Mouse (Mus musculus): ENCODE data around the gene Prokr1. TPM values are rescaled to one million over a fixed set of nuclear protein-coding genes. Genes with fewer than 3 reads are reported as not detected.

Prokr1 gene
- polyA plus RNA-seq, 1 experiment: 0.36 TPM

DNA sequence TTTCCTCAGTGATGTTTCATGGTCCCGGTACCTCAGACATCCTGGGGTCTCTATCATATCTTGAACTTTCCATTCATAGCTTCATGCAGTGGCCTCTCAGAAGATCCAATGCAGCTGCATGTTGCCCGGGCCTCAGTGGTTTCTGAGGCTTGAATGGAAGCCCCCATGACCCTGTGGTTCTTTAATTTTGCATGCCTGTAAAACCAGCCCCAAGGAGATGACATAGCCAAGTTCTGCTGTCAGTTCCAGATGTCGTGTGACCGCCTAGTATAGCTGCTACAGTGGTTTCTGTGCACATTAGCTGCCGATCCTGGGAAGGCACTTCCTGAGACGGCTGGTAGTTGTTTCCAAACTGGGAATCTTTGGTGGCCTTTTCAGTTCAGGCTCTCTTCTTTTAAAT lies 3.6 kb upstream of the Prokr1 start:
- Histone ChIP-seq H3ac (ENCODE audit: control insufficient read depth, insufficient read length, low read depth) (no peak overlapping the region), H3K4me3 (ENCODE audit: insufficient read depth, poor library complexity, severe bottlenecking) (no peak overlapping the region)

DNA sequence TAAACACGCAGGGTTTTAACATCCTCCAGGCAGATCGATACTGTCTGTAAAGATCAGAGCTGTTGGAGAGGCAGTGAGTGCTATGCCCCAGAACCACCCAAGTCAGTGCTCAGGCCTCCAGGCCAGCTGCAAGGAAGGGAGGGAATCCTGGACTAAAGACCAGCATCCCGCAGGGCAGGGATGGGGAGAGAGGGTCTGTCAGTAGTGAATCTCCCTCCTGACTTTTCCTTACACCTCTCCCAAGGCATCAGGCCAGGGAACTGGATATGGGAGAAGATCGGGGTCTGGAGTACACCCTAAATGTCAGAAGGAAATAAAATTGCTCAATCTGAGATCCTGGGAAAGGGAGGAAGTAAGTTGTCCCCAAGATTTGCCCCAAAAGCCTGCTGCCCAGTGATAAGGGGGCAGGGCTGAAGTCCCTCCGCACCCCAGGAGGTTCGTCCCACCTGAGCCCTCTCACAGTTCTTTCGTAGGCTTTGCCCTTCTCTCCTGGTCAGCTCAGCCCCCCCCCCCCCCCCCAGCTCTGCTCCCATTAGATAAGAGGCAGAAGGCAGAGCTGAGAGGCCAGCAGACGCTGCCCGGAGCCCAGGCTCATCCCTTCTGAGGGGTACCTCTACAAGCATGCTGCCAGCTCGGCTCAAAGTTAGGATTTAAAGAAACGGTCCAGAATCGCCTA lies 687 bp downstream of the Prokr1 start:
- Histone ChIP-seq H3K79me2 (ENCODE audit: control insufficient read depth, insufficient read depth) (no peaks in the 10 kb centered on the region), H3K27me3 (ENCODE audit: control insufficient read depth, insufficient read depth, insufficient read length) (no peaks in the 10 kb centered on the region), H3K4me3 (ENCODE audit: insufficient read depth, poor library complexity, severe bottlenecking) (no peak overlapping the region), H3K79me3 (ENCODE audit: low read depth) (no peaks in the 10 kb centered on the region), H3K36me3 (ENCODE audit: control insufficient read depth, insufficient read depth) (no peaks in the 10 kb centered on the region), H3ac (ENCODE audit: control insufficient read depth, insufficient read length, low read depth) (no peak overlapping the region)
- TF ChIP-seq USF1 (IDR thresholded peaks at IDR 0.05; ENCODE audit: low read depth) (no peak), MYOD1 (IDR thresholded peaks at IDR 0.05; ENCODE audit: control insufficient read depth, insufficient read length, low read depth) (no peak), CTCF (IDR thresholded peaks at IDR 0.05; ENCODE audit: control insufficient read depth, insufficient read depth, insufficient read length) (no peak), MYOG (IDR thresholded peaks at IDR 0.05; ENCODE audit: control insufficient read depth, extremely low read depth, insufficient read length) (no peak), CEBPB (IDR thresholded peaks at IDR 0.05; ENCODE audit: low read depth) (no peak), FOSL1 (IDR thresholded peaks at IDR 0.05; ENCODE audit: insufficient read depth, low read length, poor library complexity, severe bottlenecking) (no peak), MAX (IDR thresholded peaks at IDR 0.05) (no peak)

More for the DNA sequence above, 3.6 kb upstream of the Prokr1 start:
- Histone ChIP-seq H3K36me3 (ENCODE audit: control insufficient read depth, insufficient read depth) (no peaks in the 10 kb centered on the region), H3K79me3 (ENCODE audit: low read depth) (no peaks in the 10 kb centered on the region), H3K79me2 (ENCODE audit: control insufficient read depth, insufficient read depth) (no peaks in the 10 kb centered on the region), H3K27me3 (ENCODE audit: control insufficient read depth, insufficient read depth, insufficient read length) (no peaks in the 10 kb centered on the region)
- no peak for TF ChIP-seq CTCF (IDR thresholded peaks at IDR 0.05; ENCODE audit: control insufficient read depth, insufficient read depth, insufficient read length)
- no peak for TF ChIP-seq MAX (IDR thresholded peaks at IDR 0.05)
- no peak for TF ChIP-seq FOSL1 (IDR thresholded peaks at IDR 0.05; ENCODE audit: insufficient read depth, low read length, poor library complexity, severe bottlenecking)
- no peak for TF ChIP-seq USF1 (IDR thresholded peaks at IDR 0.05; ENCODE audit: low read depth)
- no peak for TF ChIP-seq CEBPB (IDR thresholded peaks at IDR 0.05; ENCODE audit: low read depth)

DNA sequence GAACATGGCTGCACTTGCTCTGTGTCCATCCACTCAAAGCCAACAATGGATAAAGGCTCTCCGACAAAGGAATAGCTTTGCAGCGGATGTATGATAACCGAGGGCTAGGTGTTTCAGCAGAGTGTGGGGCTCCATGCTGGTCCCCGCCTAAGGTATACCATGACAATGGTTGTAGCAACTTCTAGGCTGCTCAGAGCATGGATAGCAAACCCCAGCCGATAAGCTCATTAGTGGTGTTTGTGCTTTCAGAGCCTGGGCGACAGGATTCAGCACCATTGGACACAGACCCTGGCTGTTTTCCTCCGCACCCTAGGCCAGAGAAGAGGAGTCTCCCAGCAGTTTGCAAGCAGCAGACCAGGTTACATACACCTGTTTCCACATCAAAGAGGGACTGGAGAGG lies 6.6 kb downstream of the Prokr1 start:
- Histone ChIP-seq H3K4me3 (ENCODE audit: insufficient read depth, poor library complexity, severe bottlenecking) (no peak overlapping the region), H3K79me2 (ENCODE audit: control insufficient read depth, insufficient read depth) (no peaks in the 10 kb centered on the region), H3K79me3 (ENCODE audit: low read depth) (no peaks in the 10 kb centered on the region), H3K27me3 (ENCODE audit: control insufficient read depth, insufficient read depth, insufficient read length) (no peaks in the 10 kb centered on the region), H3K36me3 (ENCODE audit: control insufficient read depth, insufficient read depth) (no peaks in the 10 kb centered on the region), H3ac (ENCODE audit: control insufficient read depth, insufficient read length, low read depth) (no peak overlapping the region)
- TF ChIP-seq FOSL1 (IDR thresholded peaks at IDR 0.05; ENCODE audit: insufficient read depth, low read length, poor library complexity, severe bottlenecking) (no peak), CTCF (IDR thresholded peaks at IDR 0.05; ENCODE audit: control insufficient read depth, insufficient read depth, insufficient read length) (no peak), MYOD1 (IDR thresholded peaks at IDR 0.05; ENCODE audit: control insufficient read depth, insufficient read length, low read depth) (no peak), USF1 (IDR thresholded peaks at IDR 0.05; ENCODE audit: low read depth) (no peak), MAX (IDR thresholded peaks at IDR 0.05) (no peak), CEBPB (IDR thresholded peaks at IDR 0.05; ENCODE audit: low read depth) (no peak), MYOG (IDR thresholded peaks at IDR 0.05; ENCODE audit: control insufficient read depth, extremely low read depth, insufficient read length) (no peak)

DNA sequence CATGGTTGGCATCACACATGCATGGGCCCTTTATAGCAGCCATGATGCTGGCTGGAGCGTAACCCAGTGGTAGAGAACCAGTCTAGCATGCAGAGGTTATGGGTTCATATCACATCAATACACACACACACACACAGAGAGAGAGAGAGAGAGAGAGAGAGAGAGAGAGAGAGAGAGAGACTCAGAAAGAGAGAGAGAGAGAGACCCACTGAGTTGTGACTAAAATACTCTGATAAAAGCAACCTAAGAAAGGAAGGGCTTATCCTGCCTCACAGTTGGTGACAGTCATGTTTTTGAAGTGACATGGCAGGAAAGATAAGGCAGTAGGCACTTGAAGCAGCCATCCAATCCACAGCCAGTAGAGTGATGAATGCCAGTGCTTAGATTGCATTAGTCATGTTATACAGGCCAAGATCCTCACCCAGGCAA lies 7.3 kb downstream of the Prokr1 start:
- TF ChIP-seq MYOD1 (IDR thresholded peaks at IDR 0.05; ENCODE audit: control insufficient read depth, insufficient read length, low read depth): no peak
- no peak for TF ChIP-seq CEBPB (IDR thresholded peaks at IDR 0.05; ENCODE audit: low read depth)

DNA sequence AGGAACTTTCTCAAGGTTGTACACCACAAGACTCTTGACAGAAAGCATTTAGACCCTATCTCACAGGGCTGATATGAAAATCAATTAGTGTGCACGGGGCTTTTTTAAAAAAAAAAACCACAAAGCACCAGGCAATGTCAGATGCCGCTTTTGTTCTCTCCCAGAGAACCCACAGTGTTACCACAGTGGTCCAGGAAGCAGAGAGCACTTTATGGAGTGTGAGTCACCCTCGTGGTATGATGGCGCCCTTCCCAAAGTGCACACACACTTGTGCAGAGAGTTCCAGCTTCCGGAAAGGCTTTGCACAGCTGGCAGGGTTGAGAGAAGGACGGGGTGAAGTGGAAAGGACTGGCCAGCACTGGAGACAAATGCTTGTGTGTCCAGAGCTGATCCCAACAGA lies 8.1 kb downstream of the Prokr1 start:
- Histone ChIP-seq H3K79me2 (ENCODE audit: control insufficient read depth, insufficient read depth) (no peaks in the 10 kb centered on the region), H3K27me3 (ENCODE audit: control insufficient read depth, insufficient read depth, insufficient read length) (no peaks in the 10 kb centered on the region), H3K79me3 (ENCODE audit: low read depth) (no peaks in the 10 kb centered on the region), H3K4me3 (ENCODE audit: insufficient read depth, poor library complexity, severe bottlenecking) (no peak overlapping the region), H3ac (ENCODE audit: control insufficient read depth, insufficient read length, low read depth) (no peak overlapping the region), H3K36me3 (ENCODE audit: control insufficient read depth, insufficient read depth) (no peaks in the 10 kb centered on the region)
- peak; percentile 36 for TF ChIP-seq USF1 (IDR thresholded peaks at IDR 0.05; ENCODE audit: low read depth)
- TF ChIP-seq CTCF (IDR thresholded peaks at IDR 0.05; ENCODE audit: control insufficient read depth, insufficient read depth, insufficient read length): no peak
- TF ChIP-seq FOSL1 (IDR thresholded peaks at IDR 0.05; ENCODE audit: insufficient read depth, low read length, poor library complexity, severe bottlenecking): peak; percentile 86
- peak; percentile 83 for TF ChIP-seq MYOD1 (IDR thresholded peaks at IDR 0.05; ENCODE audit: control insufficient read depth, insufficient read length, low read depth)
- TF ChIP-seq MAX (IDR thresholded peaks at IDR 0.05): no peak
- TF ChIP-seq MYOG (IDR thresholded peaks at IDR 0.05; ENCODE audit: control insufficient read depth, extremely low read depth, insufficient read length): no peak
- no peak for TF ChIP-seq CEBPB (IDR thresholded peaks at IDR 0.05; ENCODE audit: low read depth)

More for the DNA sequence above, 7.3 kb downstream of the Prokr1 start:
- H3ac ChIP-seq (ENCODE audit: control insufficient read depth, insufficient read length, low read depth): no peak overlapping the region
- H3K4me3 ChIP-seq (ENCODE audit: insufficient read depth, poor library complexity, severe bottlenecking): no peak overlapping the region
- no peaks in the 10 kb centered on the region for H3K79me2 ChIP-seq (ENCODE audit: control insufficient read depth, insufficient read depth)
- H3K27me3 ChIP-seq (ENCODE audit: control insufficient read depth, insufficient read depth, insufficient read length): no peaks in the 10 kb centered on the region
- H3K36me3 ChIP-seq (ENCODE audit: control insufficient read depth, insufficient read depth): no peaks in the 10 kb centered on the region
- no peaks in the 10 kb centered on the region for H3K79me3 ChIP-seq (ENCODE audit: low read depth)

DNA sequence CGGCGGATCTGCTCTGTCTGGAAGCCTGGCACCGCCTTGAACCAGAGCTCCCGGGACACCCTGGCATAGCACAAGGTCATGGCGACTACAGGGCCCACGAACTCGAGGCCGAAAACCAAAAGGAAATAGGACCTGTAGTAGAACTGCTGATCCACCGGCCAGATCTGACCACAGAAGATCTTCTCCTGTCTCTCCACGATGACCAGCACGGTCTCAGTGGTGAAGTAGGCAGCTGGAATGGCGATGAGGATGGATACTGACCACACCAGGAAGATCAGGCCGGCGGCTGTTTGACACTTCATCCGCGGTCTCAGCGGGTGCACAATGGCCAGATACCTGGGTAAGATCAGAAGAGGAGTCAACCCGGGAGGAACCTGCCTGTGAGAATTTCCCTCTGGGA lies 9.0 kb downstream of the Prokr1 start:
- TF ChIP-seq CEBPB (IDR thresholded peaks at IDR 0.05; ENCODE audit: low read depth): no peak
- TF ChIP-seq USF1 (IDR thresholded peaks at IDR 0.05; ENCODE audit: low read depth): no peak
- no peak for TF ChIP-seq MYOG (IDR thresholded peaks at IDR 0.05; ENCODE audit: control insufficient read depth, extremely low read depth, insufficient read length)
- no peak for TF ChIP-seq MYOD1 (IDR thresholded peaks at IDR 0.05; ENCODE audit: control insufficient read depth, insufficient read length, low read depth)
- TF ChIP-seq CTCF (IDR thresholded peaks at IDR 0.05; ENCODE audit: control insufficient read depth, insufficient read depth, insufficient read length): no peak
- no peak for TF ChIP-seq FOSL1 (IDR thresholded peaks at IDR 0.05; ENCODE audit: insufficient read depth, low read length, poor library complexity, severe bottlenecking)
- no peak for TF ChIP-seq MAX (IDR thresholded peaks at IDR 0.05)
- no peaks in the 10 kb centered on the region for H3K27me3 ChIP-seq (ENCODE audit: control insufficient read depth, insufficient read depth, insufficient read length)
- H3K36me3 ChIP-seq (ENCODE audit: control insufficient read depth, insufficient read depth): no peaks in the 10 kb centered on the region
- no peak overlapping the region for H3K4me3 ChIP-seq (ENCODE audit: insufficient read depth, poor library complexity, severe bottlenecking)
- H3ac ChIP-seq (ENCODE audit: control insufficient read depth, insufficient read length, low read depth): no peak overlapping the region
- no peaks in the 10 kb centered on the region for H3K79me3 ChIP-seq (ENCODE audit: low read depth)
- no peaks in the 10 kb centered on the region for H3K79me2 ChIP-seq (ENCODE audit: control insufficient read depth, insufficient read depth)

Measured in C2C12 (cell line).